Mouse (Mus musculus): ENCODE results near the gene Sytl3.

Gene Sytl3

GRCm38 (mm10) chr17:6759717-6760292 lies 100.9 kb downstream of the Sytl3 start:
- DNase-seq, result peak; percentile 70 to 72

DNA sequence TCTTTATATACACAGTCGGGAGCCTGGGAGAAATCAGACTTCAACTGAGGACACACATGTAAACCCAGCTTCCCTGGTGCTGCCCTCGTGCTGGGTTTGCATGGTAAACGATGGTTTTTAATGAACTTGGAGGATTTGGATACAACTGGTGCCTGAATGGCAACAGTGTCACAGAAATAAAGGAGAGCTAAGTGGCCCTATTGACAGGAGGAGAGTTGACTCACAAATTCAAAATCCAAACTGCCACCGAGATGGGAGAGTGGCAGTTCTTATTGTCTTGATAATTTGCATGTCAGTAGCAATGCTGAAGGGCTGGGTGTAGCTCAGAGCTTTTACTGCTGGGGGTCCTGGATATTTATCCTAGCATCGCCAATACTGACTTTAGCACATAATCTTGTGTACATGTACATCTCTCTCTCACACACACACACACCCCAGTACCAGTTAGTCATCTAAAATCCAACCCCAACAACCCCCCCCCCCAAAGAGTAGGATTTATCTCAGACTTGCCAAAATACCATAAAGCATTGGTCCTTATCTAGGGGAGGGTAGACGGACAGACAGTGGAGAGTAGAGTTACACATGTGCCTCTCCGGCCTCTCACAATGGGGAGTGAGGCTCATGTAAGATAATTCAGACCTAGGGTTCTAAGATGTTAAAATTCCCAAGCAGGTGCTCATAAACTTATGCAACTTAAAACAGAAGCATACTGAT lies 104.8 kb downstream of the Sytl3 start:
- no peak for DNase-seq

DNA sequence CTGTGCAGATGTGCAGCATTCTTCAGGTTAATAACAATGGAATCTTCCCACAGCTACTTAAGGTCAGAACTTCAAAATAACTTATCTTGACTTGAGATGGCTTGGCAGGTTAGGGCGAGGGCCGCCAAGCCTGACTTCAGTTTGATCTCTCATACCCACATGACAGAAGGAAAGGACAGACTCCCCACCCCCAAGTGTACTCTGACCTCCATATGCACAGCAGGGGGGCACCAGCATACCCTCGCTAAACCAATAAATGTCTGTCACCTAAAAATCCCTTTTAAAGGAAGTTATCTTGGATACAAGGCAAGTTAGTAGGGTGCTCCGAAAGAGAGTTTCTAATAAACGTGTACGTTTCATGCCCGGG lies 105.3 kb downstream of the Sytl3 start:
- DNase-seq, result no peak

GRCm38 (mm10) chr17:6764730-6765129 lies 105.8 kb downstream of the Sytl3 start:
- DNase-seq, result no peak

GRCm38 (mm10) chr17:6765886-6766285 lies 107.0 kb downstream of the Sytl3 start:
- no peak for DNase-seq

GRCm38 (mm10) chr17:6766823-6767222 lies 107.9 kb downstream of the Sytl3 start:
- DNase-seq, result no peak

GRCm38 (mm10) chr17:6767771-6768170 lies 108.9 kb downstream of the Sytl3 start:
- DNase-seq, result no peak

- peak in 1 of 2 experiments; percentile 42 for DNase-seq
These were observed 109.5 kb downstream of the Sytl3 start for GRCm38 (mm10) chr17:6768301-6768788.

GRCm38 (mm10) chr17:6769602-6770001 lies 110.7 kb downstream of the Sytl3 start:
- peak; percentile 78 for DNase-seq

DNA sequence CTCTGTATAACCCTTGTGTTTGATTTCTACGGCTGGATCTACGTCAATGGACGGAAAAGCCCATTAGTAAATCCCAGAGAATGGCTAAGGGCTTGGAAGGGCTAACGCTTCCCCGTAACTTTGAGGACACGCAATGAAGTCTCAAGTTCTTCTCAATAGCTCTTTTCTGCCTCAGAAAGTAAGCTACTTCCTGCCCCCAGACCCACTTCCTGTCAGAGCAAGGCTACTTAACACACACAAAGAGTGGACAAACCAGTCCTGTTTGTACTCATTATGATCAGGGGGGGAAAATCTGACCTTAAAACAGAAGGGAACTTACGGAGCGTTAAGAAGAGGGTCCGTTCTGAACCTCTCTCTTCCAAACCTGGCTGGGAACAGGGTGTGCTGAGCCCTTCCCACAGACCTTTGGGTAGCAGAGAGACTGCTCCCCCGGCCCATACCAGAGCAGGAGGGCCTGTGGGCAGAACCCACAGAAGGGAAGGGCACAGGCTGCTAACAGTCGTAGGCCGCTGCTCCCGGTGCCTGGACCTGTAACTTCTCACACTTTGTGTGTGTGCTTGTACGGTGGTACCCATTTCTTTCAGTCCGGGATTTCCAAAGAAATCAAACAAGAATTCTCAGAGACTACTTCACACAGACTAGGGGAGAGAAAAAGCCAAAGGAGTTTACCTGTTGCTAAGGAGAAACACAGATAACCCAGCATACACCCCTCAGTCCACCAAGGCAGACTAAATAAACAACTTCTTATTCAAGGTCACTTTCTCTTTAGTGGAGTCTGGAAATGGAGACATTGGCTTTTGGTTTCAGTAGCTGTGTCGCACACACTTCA lies 113.0 kb downstream of the Sytl3 start:
- no peak for DNase-seq

DNA sequence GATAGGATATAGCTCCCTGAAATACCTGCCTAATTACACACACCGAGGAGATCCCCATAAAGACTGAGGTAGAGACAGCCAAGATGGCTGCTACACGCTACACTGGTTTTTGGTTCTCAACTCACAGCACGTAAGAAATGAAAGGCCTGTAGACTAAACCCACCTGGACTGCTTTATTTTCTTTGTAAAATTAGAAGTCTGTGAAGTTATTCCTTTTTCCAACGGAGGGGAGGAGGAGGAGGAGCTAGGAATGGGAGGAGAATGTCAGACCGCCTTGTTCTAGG lies 113.5 kb downstream of the Sytl3 start:
- no peak for DNase-seq

GRCm38 (mm10) chr17:6773249-6773966 lies 114.5 kb downstream of the Sytl3 start:
- DNase-seq, result no peak

GRCm38 (mm10) chr17:6775221-6775620 lies 116.3 kb downstream of the Sytl3 start:
- no peak for DNase-seq

GRCm38 (mm10) chr17:6775671-6776070 lies 116.8 kb downstream of the Sytl3 start:
- no peak for DNase-seq

DNA sequence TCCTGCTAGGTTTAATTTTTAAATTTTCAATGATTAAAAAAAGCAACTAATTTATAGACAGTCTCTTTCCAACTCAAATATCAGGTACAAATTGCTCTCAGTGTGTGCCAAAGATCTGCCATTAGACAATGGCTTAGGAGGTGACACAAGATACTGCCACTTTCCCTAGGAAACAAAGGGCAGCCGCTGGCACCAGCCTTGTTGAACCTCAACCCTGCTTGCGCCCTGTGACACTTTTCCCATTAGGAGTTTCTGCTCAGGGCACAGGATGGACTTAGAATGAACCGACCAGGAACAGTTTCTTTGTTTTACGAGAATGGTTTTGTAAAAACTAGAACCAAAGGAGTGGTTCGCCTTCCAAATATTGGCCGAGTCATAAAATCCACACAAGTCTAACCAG lies 117.2 kb downstream of the Sytl3 start:
- no peak for DNase-seq

- no peak for DNase-seq
These were observed 117.7 kb downstream of the Sytl3 start for GRCm38 (mm10) chr17:6776576-6776975.

- no peak for DNase-seq
These were observed 118.2 kb downstream of the Sytl3 start for GRCm38 (mm10) chr17:6777061-6777460.

GRCm38 (mm10) chr17:6777629-6778331 lies 118.9 kb downstream of the Sytl3 start:
- DNase-seq, result no peak

DNA sequence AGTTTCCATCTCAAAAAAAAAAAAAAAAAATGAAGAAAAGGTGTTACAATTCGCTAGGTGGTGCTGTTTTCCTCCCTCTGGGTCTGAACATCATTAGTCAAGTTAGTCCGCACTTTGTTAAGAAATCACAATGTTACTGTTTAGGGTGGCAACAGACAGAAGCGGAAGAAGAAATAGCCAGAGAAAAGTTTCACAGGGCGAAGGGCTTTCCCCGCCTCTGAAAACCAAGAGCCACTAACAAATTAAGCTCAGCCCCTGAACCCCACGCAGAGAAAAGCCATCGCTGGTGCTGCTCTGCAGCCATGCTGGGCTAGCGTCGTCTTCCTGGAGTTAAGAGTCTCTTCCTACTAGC lies 119.4 kb downstream of the Sytl3 start:
- peak; percentile 48 to 73 for DNase-seq

DNA sequence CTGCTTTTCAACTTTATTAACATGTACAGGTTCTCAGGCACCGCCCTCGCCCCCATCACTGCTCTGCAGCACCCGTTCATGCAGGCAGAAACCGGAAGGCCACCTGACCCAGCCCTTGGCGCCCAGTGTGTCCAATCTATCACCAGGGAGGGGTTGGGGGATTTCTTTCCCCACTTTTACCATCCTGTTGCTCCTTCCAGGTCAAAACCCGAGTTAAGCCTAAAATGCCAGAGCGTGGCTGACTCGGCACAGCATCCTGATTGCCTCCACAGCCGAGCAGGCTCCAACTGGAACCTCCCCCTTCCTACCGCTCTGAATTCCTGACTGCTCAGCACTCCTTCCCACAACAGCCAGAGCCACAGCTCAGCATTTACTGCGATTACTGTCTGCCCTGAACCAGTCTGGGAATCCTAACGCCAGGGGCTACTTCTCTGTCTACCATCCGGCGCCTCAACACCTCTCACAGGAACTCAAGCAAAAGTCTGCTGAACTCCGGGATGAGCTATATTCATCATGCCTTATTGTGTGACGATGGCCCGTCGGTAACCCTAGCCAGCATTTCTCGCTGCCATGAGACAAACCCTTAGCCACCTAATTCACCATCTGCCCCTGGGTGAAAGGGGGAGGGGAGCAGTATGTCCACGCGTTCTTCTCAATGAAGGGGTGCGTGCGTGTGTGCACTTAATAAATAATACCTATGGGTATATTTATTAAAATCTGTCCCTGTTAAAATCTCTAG lies 120.0 kb downstream of the Sytl3 start:
- peak; percentile 70 to 74 for DNase-seq

GRCm38 (mm10) chr17:6779632-6780031 lies 120.7 kb downstream of the Sytl3 start:
- DNase-seq, result no peak

DNA sequence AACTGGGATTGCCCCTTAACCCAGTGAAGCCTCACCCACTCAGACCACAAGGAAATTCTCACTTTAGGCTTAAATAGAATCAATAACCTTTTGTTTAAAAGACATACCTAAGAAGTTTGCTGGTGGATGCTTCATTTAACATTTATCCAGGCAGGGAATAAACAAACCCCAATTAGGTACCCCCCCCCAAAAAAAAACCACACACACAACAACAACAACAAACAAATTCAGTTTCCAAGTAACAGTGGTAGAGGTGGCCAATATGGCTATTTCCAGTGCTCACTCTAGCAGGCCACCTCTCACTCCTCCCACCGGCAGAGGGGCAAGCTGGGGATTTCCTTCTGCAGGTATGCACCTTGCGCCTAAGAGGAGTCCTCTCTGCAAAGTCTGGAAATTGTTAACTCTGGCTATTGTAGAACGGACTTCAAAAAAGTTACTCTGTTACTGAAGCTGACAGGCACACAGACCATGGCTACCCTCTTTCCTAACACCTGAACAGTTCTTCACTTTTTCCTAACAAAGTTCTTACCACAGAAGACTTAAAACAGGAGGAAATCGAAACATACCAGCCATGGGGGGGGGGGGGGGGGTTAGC lies 121.7 kb downstream of the Sytl3 start:
- DNase-seq, result no peak

Measured in cerebellum, postnatal 10 days (tissue).